Mouse (Mus musculus): ENCODE data around the gene Ano3.

- TF ChIP-seq POLR2A (IDR thresholded peaks at IDR 0.05; ENCODE audit: low read depth, low read length), result no peak
- TF ChIP-seq NRF1 (IDR thresholded peaks at IDR 0.05; ENCODE audit: low read depth, low read length), result no peak
- no peak for TF ChIP-seq ELF1 (IDR thresholded peaks at IDR 0.05; ENCODE audit: low read depth, low read length)
- no peak for TF ChIP-seq MYC (IDR thresholded peaks at IDR 0.05; ENCODE audit: low read depth, low read length)
- no peak for TF ChIP-seq CTCF (conservative IDR thresholded peaks at IDR 0.05 in 1 of 2, IDR thresholded peaks at IDR 0.05 in 1 of 2; ENCODE audit: low read depth in 2 of 2, low read length in 2 of 2)
- no peak for TF ChIP-seq SMC3 (IDR thresholded peaks at IDR 0.05; ENCODE audit: low read depth, low read length)
- TF ChIP-seq BHLHE40 (IDR thresholded peaks at IDR 0.05; ENCODE audit: low read depth, low read length), result no peak
- no peak for TF ChIP-seq ZC3H11A (IDR thresholded peaks at IDR 0.05; ENCODE audit: low read depth, low read length)
- TF ChIP-seq SIN3A (IDR thresholded peaks at IDR 0.05; ENCODE audit: low read length), result no peak
- TF ChIP-seq MAFK (IDR thresholded peaks at IDR 0.05; ENCODE audit: insufficient replicate concordance, low read length), result no peak
- no peak for TF ChIP-seq KAT2A (IDR thresholded peaks at IDR 0.05; ENCODE audit: insufficient replicate concordance, low read length)
- TF ChIP-seq ETS1 (conservative IDR thresholded peaks at IDR 0.05; ENCODE audit: low read depth, low read length), result no peak
- no peak for TF ChIP-seq CHD1 (IDR thresholded peaks at IDR 0.05; ENCODE audit: low read depth, low read length)
- TF ChIP-seq E2F4 (IDR thresholded peaks at IDR 0.05; ENCODE audit: insufficient replicate concordance, low read depth, low read length), result no peak
These were observed 868 bp downstream of the Ano3 start for GRCm38 (mm10) chr2:110949679-110950431.

All from CH12.LX (cell line).